Mouse (Mus musculus) retina, postnatal 7 days (tissue): Measurements from ENCODE around the gene Opcml.

ENCODE experiments used
- DNase-seq: peaks from one replicate; pipeline ENCODE4 v3.0.0-alpha.2; 2012; ENCODE audit warnings: low read depth, low spot score

Gene Opcml

DNA sequence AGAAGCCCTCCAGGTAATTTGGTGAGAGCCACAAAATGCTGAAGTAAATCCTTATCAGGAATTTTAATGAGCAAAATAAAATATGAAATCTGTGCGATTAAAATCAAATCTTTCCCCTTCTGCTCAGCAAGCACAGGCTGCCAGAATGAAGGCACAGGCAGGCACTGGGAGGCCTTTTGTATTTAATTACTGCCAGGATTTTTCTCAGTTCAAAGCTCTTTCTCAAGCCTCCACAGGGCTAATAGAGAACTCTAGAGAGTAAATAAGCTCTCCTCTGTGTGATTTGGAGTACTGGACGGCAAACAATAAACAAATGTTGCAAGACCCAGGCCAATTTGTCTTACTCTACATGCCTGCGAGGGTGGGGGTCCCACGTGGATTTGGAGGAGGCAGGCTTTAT lies 208.2 kb downstream of the Opcml start:
- DNase-seq: no peak

DNA sequence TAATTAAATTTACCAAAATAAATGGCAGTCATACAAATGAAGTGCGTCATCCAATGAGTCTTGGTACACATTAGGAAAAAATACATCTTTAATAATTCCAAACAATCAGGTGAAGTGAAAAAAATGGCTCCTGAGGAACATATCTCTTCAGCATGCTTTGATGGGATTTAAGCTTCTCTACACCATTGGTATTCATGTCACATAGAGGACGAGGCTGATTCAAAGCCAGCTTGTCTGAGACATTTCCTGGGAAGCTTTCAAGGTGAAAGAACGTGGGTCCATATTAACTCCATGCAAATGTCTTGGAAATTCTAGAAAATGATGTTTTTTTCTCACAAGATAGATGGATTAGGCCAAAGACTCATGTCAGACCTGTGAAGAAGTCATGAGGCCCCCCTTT lies 212.6 kb downstream of the Opcml start:
- no peak for DNase-seq

DNA sequence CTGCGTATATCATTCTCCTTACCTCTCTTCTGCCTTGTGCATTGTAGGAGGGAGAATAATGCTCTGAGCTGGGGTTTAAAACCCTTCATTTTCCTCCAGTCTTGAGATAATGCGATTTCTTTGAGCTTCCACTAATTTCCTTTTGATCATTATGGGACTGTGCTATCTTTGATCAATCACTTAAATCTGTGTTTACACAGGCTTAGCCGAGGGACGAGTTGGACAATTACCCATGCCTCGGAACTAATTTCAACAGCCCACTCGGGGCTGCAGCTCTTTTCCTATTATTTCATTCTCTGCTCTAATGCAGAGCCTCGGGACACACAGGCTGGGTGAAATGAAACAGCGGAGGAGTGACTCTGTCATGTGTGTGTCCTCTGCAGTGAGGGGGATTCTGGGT lies 220.9 kb downstream of the Opcml start:
- DNase-seq: no peak

DNA sequence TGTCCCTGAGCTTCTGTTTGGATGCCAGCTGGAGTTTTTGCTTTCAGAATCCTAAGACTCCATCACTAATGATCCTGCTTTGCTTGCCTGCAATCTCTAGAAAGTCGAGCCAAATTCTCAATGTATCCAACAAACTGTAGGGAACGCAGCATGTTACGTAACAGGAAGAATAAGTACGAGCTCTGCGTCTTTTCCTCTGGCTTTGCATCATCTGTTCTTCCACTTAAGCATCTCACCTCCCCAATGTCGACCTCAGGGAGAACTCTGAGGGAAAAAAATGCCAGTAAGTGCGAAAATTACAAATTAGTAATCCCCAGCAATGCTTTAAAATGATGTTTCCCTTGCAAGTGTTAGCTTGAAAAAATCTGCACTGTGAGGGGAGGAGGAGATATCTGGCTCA lies 222.1 kb downstream of the Opcml start:
- no peak for DNase-seq

DNA sequence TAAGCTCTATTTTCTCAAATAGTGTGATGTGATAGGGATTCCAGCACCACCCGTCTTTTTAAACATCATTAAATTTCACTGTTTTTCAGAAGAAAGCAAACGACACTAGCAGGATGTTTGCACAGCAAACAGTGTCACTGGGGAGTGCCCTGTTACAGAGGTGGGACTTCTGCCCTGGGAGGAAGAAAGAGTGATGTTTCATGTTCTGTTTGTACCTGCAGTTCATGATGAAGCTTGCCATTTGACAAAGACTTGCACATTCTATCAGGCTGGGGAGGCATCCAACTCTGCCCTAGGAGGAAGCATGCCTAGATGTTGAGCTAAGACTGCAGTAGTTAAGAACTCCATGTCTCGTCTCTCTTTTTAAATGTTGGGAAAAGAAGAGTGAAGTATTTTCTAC lies 222.6 kb downstream of the Opcml start:
- no peak for DNase-seq

DNA sequence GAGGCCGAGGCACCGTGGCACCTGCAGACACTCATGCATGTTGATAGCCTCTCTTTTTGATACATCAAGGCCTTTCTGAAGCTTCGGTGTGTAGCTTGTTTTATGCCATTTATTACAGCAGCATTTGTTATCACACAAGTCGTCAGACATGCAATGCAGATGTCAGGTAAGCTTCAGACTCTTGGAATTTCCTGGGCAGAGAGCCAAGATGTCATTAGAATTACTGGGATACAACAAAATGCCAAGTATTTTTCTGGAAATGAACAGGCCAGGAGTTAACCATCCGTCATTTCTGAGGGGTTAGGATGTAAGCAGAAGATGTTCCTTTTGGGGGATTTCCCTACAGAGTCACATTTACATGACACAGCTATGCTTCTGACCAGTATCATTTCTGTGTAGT lies 237.6 kb downstream of the Opcml start:
- DNase-seq: no peak

DNA sequence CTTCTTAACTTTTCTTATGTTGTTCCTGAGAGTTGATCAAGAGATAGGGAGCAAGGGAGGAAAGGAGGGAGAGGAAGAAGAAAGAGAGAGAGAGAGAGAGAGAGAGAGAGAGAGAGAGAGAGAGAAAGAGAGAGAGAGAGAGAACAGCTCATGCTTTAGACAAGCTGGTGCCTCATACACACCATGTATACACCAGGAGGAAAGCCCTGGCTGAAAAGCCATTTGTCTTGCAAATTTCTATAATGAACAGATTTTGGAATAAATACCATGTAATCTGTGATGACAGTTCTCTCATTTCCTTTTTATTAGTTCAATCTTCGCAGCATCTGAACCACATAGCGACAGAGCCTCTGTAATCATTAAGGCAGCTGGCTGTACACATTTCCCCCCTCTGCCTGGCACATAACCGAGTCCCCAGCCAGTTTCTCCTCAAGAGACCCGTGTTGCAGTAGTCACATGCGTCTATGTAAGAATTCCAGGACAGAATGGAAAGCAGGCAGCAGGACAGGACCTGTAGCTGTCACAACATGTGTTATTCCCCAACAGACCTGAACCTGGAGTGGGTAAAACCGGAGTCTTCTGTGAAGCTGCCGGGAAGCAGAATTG lies 238.3 kb downstream of the Opcml start:
- DNase-seq: no peak

DNA sequence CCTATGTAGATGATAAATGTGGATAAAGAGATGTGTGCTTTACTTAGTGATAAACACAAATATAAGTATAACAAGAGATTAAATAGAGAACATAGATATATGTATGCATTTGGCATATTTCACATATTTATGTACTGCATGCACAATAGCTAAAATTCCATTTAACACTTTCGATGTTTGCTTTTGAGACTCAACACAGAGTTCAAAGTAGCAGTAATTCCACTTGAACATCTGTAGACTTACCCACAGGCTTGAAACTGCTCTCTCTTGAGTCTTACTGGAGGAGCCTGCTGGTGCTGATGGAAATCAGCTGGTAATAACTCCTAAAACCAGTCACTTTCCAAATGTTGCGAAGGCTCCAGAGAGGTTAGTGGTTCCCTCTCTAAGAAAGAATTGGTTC lies 258.6 kb downstream of the Opcml start:
- no peak for DNase-seq

DNA sequence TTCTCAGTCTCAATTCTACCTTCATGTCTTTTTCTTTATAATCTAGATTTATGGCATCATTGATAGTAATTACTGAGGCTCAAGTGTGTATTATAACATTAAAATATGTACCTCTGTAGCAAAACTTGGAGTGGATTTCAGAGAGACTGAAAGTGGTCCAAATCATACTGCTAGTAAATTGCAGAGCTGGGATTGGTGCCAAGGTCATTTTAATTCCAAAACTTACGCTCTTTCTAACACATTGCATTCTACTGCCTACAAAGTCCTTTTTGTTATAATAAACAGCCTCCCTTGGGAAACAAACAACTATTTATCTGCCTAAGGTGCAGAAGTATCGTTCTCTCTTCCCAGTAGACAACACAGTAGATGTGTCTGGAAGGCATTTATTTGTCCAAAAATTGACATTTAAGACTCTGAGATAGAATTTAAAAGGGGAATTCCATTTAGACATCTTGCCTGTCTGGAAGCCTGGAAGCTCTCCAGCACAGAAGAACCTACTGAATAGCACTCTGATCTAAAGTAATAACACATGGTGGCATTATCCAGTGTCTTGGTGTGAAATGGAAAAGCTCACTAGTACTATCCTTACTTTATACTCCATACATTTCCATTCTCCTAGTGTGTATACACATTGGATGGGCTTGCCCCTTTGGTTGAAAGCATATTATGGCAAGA lies 266.7 kb downstream of the Opcml start:
- no peak for DNase-seq

DNA sequence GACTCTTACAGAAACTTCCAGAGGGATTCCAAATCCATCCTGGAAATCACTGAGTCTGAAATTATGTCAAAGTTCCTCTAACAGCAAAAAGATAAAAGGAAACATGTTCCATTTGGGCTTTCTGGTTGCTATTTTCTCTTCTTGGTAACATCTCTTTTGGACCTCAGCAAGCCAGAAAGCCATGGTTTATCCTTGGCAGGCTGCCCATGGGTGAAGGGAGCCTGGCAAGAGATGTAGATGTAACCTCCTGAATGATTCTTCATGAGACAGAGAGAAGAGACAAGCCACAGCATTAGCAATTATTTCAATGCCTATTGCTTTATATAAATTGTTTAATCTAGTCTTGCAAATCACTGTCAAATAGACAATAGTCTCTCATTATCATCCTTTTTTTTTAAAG lies 274.6 kb downstream of the Opcml start:
- DNase-seq: no peak

DNA sequence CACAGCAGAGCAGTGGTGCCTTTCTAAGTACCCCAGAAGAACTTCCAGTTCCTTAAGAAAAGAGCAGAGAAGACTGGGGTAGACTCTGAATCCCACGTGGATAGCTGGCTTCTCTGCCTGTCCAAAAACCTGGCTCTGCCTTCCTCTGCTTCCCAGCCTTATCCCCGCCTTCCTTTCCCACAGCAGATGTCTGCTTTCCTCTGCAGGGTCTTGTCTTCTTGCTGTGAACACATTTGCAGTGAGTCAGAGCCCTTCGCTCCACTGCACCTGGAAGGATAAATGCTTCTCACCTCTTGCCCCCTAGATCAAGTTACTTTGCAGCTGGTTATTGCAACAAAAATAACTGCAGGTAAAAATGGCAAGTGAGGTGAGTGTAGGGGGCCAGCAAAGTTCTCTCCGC lies 290.1 kb downstream of the Opcml start:
- no peak for DNase-seq

DNA sequence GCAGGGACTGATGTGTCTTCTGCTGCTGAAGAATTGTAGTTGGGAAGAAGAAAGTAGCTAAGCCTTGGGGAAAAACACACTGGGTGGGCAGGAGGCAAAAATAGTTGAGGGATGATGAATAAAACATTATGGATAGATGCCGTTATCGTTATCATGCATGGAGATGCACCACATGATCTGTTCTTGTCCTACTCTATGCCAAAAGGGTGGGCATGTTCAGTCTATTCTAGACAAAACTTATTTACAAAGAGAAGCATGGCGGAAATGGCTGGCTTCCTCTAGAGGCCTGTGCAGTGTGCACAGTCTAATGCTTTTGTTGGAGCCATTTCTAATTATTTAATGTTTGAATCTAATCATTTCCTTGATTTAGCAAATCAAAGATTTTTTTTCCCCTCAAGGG lies 293.2 kb downstream of the Opcml start:
- DNase-seq: no peak

DNA sequence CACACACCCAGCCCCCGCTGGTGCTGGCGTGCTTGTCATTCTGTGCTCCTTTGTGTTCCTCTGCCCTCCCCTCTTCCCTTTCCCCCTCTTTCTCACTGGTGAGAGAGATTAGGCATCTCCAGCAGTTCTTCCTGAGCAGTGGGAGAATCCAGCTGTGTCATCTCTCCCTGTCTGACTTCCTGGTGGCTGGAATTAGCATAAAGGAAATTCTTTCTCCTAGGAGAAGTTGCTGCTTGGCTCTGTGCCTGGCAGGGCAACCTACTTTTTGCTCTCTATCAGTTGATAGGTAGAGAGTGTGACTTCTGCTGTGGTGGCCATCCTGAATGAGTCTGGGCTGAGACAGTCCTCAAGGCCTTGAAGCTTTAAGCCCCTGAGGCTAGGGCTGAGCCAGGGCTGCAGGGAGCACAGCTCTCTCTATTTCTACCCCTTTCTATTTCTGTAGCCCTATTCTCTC lies 293.7 kb downstream of the Opcml start:
- no peak for DNase-seq

DNA sequence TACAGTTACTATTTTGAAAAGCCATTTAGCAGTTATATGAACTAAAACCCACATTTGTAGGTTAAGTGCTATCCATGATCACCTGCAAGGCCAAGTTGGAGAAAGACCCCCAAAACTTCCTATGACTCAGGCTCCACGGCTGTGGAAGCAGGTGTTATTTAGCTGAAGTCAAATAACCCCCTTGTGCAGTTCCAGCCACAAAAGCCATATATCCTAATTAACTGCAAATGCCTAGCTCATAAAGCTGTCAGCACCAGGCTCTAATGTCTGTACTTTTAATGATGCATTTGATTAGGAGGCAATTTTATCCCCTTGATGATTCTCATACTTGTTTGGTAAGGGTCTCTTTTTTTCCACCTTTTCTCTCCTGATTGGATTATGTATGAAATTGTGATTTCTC lies 300.8 kb downstream of the Opcml start:
- no peak for DNase-seq

DNA sequence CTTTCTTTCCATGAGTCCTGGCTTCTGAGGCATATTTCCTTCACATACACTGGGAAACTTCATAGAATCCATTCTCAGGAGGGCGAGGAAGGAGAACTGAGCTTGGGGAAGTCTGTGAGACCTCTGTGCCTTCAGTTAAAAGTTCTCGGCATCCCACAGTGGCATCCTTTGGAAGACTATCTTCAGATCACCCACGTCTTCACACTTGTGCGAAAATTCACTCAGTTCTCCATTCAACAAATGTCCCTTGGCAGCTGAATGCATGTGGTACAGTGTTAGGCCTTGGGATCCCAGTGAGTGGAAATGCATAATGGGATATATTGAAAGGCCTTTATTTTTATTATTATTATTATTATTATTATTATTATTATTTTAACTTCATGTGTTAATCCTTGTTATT lies 304.1 kb downstream of the Opcml start:
- no peak for DNase-seq

DNA sequence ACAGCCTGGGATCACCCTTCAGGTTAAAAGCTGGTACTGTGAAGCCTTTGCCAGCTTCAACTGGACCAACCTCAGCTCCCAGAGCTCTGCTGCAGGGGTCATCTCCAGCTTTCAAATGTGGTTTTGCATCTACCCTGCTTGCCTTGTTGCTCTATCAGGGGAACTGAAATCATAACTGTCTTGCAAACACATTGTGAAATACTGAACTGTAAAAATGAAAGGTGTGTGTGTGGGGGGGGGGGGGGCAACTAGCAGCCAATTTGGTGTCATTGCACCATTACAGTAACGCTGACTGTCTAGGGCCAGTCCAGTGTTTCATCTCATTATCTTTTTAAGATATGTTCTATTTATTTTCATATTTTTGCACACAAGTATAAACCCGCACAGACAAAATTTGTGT lies 305.6 kb downstream of the Opcml start:
- no peak for DNase-seq

DNA sequence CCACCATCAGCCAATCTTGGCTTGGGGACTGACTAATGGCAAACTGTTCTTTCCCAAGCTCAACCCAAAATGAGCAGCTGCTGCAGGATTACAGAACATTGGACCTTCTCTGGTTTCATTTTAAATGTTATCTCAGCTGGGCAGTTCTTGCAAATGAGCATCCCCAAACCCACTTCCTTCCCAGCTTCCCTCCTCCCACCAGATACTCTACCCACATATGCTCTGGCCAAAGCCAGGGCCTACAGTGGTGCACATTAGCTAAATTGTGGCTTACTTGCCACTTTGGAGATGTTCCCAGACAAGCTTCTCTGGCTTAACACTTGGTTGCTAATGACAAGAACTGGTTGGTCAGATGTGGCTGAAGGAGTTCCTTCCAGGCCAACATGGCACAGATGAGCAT lies 311.4 kb downstream of the Opcml start:
- no peak for DNase-seq

DNA sequence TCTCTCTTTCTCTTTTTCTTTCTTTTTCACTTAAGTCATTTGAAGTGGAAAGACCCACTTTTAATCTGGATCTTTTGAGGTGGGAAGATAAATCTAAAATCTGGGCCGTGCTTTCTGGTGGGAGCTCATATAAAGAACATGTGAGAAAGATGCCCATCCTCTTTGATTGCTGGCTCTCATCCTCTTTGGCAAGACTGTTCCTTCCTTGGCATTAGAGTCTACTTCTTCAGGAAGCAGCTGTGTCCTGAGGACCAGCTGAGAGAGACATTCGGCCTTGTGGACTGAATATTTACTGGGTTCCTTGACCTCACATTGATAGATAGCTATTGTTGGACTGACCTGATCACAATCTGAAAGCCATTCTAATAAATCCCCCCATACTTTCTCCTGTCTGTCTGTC lies 331.3 kb downstream of the Opcml start:
- no peak for DNase-seq

DNA sequence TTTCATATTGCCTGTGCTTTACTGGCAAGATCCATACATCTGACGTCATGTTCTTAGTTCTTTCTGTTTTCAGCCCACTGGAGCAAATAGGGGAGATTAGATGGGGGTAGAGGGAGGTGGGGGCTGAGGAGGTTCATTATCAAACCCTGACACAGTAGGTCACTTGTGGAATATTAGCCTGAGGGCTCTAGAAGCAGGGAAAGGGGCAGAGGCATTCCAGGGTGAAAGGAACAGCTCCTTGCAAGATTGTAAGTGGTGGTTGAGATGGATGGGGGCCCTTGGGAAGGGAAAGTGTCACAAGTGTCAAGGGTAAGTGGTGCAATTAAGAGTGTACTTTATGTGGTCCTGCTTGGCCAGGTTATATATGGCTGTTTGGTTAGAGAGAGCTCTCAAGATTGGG lies 338.2 kb downstream of the Opcml start:
- DNase-seq: no peak

DNA sequence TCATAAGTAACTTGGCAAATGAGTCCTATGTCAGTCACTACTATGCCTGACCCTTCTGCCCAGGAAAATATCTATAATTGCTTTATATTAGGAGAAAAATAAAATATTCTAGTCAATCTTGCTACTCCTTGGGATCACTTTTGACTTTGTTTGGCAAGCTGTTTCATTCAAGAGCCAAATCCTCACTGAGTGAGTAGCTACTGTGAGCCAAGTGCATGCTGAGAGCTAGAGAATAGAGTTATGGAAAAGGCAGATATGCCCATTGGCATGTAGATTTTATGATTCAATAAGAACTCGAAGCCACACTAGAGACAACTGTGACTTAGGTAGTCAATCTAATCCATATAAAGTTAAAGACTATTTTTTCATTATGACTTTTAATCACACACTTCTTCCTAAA lies 340.9 kb downstream of the Opcml start:
- no peak for DNase-seq

DNA sequence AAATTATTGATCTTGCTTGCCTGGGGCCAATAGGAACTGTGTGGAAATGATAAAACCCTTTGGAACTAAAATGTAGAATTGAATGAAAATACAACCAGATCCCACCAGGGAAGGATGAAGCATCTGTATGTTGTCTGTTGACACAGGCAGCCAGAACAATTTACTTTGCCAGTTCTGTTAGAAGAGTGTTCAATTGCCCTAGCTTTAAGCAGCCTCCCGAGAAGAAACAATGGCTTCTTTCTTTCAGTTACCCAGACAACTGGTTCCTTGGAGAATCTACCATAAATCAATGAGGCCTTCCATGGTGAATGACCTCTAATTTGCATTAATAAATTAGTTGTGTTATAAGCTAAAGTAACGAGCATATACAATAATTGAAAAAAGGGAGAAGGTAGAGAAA lies 346.0 kb downstream of the Opcml start:
- DNase-seq: no peak

DNA sequence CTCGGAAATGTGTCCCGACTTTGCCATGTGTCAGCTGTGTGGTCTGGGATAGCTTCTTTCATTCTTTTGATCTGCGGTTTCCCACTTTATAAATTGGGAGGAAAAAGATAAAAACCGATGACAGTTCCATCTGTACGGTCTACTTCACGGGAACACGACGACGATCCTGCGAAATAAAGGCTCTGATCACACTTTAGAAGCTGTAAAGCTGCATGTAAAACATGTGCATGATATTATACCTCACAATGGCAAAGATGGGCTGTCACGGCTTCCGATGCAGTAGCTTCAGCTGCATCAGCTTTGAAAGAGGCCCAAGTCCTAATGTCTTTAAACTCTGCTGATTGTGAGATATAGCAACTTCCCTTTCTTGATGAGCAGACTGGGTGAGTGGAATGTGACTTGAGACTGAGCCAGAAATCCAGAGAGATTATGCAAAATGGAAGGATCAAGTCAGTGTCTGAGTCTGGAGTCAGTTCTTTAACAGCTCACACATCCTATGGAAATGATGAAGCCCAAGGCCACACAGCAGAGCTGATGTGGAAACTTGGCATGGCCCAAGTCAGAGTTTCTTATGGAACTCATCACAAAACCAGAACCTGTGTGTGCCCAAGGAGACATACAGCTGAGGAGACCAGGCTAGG lies 349.5 kb downstream of the Opcml start:
- no peak for DNase-seq

DNA sequence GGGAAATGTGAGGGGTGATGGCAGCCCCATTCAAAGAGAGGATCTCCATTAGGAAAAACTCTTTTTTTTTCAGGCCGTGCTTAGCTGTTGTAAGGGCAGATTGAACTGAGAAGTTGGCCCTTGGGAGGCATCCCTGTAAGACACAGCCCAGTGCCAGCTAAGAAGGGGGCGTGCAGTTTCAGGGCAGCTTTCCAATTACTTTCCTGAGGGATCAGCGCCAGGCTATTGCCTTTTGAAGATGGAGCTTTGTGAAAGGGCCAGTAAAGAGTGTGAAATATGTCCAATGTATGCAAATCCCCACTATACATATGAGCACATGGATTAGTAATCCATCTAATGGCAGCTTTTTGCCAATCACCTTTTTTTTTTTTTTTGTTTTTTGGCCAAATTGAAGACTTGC lies 358.9 kb downstream of the Opcml start:
- no peak for DNase-seq
